Mouse (Mus musculus): ENCODE measurements around the gene Cic.

Cic gene

DNA sequence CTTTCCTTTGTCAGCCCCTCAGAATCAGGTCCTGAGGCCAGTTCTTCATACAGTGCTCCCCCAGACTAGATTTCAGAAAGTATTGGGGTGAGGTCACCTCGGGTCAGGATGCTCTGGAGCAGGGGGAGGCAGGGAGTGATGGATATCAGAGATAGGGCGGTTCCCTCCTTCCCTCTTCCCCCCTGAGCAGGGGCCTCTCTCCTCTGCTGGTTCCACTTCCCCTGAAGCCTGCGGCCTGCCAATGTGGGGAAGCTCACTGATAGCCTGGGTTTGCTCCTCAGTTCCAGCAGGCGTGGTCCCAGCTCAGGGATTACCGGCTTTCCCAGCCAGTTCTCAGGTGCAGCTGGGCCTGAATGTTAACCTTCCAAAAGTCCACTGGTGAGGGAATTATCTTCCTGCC is 16.1 kb downstream of the Cic start:
- DNase-seq: no peak

DNA sequence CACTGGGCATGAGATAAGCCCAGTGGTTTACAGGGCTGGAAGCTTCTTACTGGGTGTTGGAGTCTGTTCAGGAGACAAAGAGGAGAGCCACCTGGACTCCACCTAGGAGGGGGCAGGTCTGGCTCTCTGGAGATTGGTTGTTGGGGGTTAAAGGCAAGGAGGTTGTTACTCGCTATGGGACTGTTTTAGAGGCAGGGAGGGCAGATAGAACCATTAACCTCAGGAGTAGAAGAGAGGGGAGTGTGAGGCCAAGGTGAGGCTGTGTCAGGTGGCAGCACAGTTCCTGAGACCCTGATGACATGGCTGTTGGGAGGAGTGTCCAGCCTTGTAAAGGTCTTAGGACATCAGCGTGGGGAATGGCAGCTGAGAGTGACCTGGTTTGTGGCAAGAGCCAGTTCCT is 16.7 kb downstream of the Cic start:
- DNase-seq: no peak

DNA sequence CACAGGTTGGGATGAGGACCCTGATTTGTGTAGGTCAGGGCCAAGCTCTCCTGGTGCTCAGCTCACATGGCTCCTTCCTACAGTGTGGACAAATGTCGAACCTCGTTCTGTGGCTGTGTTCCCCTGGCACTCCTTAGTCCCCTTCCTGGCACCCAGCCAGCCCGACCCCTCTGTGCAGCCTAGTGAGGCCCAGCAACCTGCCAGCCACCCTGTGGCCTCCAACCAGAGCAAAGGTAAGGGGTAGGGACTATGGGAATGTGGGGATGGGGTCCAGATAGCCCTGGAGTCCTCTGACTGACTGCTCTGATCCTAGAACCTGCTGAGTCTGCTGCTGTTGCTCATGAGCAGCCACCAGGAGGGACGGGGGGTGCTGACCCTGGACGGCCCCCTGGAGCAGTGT is 17.3 kb downstream of the Cic start:
- no peak for DNase-seq

DNA sequence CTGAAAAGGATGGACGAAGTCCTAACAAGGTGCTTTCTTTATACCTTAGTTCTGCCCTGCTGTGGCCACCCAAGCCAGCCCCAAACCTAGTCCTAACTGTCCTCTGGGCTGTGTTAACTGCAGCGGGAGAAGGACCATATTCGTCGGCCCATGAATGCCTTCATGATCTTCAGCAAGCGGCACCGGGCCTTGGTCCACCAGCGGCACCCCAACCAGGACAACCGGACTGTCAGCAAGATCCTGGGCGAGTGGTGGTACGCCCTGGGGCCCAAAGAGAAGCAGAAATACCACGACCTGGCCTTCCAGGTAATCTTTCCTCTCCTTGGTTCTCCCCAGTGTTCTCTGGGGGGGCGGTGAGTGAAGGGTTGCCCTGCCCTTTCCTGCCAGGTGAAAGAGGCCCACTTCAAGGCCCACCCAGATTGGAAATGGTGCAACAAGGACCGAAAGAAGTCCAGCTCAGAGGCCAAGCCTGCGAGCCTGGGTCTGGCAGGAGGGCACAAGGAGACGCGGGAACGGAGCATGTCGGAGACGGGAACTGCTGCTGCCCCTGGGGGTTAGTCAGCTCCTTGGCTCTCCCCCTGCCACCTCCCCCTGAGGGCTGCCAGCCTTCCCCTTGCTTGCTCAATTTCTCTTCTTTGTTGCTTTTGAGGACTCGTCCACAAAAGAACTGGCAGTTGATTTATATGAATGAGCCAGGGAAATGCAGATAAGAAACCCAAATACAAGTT is 18.2 kb downstream of the Cic start:
- DNase-seq: no peak

DNA sequence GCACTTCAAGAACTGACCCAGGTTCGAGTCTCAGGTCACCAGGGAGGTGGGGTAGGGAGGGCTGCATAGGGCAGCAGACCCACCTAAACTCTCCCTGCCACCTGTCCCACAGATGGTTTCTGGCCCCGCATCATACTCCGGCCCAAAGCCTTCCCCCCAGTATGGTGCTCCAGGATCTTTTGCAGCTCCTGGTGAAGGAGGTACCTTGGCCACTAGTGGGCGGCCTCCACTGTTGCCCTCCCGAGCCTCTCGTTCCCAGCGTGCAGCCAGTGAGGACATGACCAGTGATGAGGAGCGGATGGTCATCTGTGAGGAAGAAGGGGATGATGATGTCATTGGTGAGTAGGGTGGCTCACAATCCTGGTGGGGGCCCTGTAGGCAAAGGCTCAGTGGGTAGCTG is 19.5 kb downstream of the Cic start:
- DNase-seq: no peak

DNA sequence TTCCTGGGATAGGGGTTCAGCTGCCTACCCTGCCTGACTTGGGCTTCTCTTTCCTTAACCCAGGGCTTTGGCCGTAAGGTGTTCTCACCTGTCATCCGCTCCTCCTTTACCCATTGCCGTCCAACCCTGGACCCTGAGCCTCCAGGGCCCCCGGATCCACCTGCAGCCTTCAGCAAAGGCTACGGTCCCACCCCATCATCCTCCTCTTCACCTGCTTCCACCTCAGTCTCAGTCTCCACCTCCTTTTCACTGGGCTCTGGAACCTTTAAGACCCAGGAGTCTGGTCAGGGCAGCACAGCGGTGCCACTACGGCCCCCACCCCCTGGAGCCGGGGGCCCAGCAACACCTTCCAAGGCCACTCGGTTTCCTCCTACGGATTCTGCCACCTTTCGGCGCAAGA is 20.5 kb downstream of the Cic start:
- no peak for DNase-seq

DNA sequence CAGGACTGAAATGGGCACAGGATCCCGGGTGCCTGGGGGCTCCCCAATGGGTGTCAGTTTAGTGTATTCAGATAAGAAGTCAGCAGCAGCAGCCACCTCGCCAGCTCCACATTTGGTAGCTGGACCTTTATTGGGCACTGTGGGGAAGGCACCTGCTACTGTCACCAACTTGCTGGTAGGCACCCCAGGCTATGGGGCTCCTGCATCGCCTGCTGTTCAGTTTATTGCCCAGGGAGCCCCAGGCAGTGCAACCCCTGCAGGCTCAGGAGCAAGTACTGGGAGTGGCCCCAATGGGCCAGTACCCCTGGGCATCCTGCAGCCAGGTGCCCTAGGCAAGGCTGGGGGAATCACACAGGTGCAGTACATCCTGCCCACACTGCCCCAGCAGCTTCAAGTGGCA is 21.2 kb downstream of the Cic start:
- DNase-seq: no peak

DNA sequence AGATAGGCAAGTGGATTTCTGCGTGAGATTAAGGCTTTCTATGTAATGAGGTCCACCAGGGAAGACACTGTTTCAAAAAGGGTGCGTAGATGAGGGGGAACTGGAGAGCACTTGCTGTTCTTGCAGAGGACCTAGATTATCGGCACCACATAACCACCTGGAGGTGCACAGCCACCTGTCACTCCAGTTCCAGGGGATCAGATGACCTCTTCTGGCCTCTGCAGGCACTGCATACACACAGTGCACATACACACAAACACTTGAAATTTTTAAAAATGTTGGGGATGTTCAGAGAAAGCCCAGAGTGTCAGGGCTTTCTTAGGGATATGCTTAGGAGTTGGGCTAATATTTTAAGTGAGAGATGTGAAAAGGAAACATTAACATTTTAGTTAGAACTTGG is 22.4 kb downstream of the Cic start:
- no peak for DNase-seq

DNA sequence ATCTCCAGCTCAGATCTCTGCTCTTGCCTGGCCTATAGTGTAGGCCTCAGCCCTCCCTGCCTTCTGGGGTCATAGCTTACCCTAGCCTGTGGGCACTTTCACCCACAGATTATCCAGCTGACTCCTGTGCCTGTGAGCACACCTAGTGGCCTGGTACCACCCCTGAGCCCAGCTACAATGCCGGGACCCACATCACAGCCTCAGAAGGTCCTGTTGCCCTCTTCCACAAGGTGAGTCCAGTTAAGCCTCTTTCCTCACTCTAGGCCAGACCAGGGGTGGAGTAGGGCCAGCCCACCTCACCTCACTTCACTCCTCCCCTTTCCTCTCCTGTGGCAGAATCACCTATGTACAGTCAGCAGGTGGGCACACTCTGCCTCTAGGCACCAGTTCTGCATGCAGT is 23.0 kb downstream of the Cic start:
- DNase-seq: peak in 1 of 2 experiments; percentile 3

DNA sequence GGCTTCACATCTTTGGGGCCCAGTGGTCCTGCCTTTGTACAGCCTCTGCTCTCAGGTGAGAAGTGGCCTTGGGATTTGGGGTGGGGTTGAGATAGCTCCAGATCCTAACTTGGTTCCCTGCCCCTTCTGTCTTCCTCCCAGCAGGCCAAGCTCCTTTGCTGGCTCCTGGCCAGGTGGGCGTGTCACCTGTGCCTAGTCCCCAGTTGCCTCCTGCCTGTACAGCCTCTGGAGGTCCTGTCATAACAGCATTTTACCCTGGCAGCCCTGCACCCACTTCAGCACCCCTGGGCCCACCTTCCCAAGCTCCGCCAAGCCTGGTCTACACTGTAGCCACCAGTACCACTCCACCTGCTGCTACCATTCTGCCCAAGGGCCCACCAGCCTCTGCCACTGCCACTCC is 23.4 kb downstream of the Cic start:
- peak; percentile 46 to 60 for DNase-seq

DNA sequence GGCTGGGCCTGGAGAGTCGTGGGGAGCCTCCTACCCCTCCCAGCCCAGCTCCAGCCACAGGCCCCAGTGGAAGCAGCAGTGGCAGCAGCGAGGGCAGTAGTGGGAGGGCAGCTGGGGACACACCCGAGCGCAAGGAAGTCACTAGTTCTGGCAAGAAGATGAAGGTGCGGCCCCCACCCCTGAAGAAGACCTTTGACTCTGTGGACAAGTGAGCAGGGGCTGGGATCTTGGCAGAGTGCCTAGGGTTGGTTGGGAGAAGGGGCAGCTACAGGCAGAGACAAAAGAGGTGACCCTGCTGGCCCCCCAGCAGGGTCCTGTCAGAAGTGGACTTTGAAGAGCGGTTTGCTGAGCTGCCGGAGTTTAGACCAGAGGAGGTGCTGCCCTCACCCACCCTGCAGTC is 24.6 kb downstream of the Cic start:
- peak in 1 of 2 experiments; percentile 3 for DNase-seq

DNA sequence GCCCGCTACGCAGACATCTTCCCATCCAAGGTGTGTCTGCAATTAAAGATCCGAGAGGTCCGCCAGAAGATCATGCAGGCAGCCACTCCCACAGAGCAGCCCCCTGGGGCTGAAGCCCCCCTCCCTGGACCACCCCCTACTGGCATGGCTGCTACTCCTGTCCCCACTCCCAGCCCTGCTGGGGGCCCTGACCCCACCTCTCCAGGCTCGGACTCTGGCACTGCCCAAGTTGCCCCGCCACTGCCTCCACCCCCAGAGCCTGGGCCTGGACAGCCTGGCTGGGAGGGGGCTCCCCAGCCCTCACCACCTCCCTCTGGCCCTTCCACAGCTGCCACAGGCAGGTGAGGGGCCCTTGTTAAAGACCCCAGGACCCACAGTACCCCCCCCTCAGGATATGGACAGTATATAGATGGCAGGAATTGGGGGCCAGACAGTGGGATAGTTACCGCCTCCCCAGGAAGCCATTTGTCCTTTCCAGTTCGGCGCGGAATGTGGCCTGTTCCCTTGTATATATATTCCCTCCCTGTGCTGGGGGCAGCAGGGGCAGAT is 25.8 kb downstream of the Cic start:
- peak in 1 of 2 experiments; percentile 3 for DNase-seq

DNA sequence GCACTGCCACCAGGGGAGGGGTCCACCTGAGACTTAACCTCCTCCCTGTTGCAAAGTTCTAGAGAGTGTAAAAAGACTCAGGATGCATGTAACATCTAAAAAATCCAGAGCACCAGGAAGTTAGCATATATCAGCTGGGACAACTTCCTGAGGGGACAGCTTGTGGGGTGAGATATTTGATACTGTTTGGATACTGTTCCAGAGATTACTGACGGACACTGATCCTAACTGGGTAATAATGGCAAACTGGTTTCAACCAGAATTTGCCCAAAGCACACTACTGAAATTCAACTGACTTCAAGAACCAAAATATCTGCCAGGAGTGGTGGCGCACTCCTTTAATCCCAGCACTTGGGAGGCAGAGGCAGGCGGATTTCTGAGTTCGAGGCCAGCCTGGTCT is 27.0 kb downstream of the Cic start:
- DNase-seq: no peak

DNA sequence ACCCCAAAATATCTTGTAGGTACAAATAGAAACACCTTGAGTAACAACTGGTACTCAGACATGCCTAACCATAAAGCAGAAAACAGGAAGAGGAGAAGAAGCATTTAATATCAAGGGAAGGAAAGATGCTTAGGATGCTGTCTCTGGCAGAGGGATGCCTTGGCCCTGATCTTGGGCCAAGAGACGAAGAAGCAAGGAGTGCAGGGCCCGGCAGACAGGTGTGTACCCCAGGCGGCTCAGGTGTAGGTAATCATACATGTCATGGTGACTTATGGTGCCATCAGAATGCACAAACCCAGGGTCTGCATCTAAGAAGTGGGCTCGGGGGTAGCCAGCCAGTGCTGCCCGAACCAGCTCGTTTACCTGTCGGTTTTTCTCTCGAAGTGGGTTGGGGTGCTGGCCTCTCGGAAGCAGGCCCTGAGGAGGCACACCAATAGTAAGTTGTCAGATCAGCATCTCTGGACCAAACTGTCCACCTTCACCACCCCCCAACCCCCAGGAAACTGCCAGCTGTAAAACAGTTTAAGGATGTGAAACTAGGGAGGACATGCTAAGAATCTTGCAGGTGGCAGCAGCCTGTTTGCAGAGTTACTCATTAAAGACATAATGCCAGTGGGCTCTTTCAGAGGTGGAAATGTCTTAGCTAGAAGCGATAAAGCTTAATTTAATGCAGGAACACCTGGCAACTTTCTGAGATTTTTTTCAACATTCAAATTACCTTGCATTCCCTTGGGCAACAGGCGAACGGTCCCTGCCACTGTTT is 27.6 kb downstream of the Cic start:
- no peak for DNase-seq

DNA sequence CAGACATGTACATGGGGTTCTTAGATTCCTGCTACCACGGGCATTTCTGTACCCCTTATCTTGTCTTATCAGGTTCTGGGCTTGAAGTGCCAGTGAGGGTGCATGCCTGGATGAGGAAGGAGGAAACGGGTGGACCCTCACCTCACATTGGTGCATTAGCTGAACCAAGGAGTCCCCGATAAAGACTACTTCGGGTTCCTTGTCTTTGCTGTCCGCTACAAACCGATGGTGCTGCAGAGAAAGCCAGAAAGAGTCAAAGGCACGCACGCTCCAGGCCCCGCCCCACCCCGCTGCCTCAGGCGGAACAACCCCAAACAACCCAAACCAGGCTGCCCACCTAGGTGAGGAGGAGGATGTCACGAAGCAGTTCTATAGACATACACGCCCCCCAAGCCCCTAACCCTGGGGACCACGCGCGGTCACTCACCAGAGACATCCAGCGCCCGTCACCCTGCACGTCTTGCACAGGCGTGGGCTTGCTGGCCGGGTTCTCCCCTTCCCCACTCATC is 29.5 kb downstream of the Cic start:
- peak in 1 of 2 experiments; percentile 33 for DNase-seq

DNA sequence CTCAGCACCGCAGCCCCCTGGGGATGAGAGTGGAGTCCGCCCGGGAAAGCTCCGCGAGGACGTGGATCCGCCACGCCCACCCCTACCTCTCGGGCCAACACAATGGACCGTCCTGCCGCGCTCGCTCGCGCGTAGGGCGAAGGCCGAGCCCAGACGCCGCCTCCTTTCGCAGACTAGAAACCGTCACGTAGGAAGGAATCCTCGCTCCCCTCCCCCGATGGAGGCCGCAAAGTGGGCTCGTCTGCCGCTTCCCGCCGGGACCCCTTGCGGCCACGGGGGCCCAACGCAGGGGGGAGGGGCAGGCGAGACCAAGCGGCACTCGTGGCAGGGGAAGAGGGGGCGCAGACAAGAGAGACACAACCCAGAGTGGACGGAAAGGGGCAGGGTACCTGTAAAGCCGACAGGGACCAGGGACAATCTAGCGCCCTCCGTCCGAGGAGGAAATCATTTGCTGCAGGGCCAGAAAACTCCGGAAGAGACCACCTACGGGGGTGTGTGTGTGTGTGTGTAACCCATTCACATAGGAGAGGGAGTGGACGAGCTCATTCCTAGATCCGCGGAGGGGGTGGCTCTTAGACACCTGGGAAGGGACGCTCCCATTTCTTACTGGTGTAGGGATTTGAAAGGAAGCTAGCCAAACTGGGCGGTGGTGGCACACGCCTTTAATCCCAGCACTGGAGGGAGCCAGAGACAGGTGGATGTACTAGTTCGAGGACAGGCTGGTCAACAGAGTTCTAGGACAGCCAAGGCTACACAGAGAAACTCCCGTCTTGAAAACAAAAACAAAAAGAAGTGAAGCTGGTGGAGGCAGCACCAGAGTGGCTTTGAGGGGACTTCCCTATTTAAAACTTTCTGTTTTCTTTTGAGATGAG is 30.2 kb downstream of the Cic start, which contains the start of gene Pafah1b3:
Gene Pafah1b3, minus strand, starts transcription at position 533 of the 872 bp plus-strand sequence.
- DNase-seq: peak; percentile 86 to 90

DNA sequence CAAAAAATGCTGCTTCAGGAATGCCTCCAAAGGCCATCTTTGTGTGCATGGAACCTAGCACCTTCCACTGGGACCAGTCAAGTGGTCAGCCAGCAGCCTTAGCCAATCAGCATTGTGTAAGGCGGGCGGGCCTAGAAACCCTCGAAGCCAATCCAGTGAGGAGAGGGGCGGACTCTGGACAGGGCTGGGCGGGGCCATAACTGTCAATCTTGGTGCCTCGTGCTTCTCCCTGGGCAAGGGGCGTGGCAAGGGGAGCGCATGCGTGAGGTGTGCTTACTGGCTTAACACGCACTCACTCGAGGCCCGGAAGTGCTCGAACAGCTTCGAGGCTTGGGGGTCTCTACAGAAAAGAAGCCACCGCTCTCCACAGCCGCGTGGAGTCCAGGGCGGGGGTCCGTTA is 33.6 kb downstream of the Cic start, which contains the start of gene Prr19:
Gene Prr19, plus strand, starts transcription at position 349 of the 400 bp plus-strand sequence.
- no peak for DNase-seq

DNA sequence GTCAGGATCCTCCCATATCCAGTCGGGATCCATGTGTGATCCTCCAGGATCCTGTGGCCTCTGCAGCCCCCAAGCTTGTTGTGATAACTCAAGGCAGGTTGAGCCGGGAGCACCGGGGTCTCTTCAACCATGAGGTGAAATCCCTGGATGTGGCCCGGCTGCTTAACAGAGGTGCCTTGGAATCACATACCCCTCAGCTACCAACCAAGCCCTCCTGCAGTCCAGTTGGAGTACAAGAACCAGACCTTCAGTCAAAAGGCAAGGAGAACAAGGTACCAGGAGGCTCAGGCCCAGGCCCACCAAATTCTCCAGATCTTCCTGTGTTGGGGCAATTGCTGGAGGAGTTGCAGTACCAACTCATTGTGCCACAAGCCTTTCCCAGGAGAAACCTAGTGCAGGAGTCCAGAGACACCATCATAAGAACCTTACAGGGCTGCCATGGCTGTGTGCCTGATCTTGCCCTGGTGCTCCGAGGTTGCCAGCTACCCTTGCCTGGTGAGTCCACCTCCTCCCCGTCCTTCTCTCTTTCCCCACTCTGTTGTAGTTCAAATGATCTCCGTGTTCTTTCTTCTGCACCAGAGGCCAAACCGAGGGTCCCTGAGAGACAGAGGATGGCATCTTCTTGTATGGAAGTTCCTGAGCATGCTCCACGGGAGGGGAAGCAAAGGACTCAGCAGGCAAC is 35.6 kb downstream of the Cic start:
- DNase-seq: no peak

DNA sequence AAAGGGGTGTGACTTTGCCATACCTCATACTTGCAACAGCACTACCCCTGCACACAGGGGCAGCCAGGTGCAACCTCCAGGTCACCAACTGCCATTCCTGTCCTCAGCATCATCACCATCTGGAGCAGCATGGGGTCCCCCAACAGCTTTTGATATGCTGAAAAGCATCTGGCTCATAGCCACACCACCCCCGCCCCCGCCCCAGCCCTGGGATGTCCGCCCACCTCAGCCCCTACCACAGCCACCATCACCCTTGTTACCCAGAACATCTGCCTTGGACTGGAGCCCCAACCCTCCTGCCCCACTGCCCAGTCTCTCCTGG is 36.1 kb downstream of the Cic start:
- no peak for DNase-seq

DNA sequence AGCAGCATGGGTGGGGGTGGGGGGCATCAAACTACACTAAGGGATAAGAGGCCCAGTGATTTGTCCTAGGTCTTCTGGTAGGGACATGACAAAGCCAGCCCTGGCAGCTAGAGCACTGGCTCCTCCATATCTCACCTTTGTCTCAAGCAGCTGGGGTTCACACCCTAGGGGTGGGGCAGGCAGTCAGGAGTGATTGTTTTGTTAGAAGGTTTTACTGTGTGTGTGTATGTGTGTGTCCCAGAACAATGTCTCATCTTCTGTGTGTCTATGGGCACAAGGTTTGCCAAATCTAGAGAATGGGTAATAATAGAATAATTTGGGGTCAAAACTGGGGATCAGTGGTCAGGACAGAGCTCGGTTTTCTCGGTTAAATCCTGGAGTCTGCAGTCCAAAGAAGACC is 38.0 kb downstream of the Cic start:
- no peak for DNase-seq

DNA sequence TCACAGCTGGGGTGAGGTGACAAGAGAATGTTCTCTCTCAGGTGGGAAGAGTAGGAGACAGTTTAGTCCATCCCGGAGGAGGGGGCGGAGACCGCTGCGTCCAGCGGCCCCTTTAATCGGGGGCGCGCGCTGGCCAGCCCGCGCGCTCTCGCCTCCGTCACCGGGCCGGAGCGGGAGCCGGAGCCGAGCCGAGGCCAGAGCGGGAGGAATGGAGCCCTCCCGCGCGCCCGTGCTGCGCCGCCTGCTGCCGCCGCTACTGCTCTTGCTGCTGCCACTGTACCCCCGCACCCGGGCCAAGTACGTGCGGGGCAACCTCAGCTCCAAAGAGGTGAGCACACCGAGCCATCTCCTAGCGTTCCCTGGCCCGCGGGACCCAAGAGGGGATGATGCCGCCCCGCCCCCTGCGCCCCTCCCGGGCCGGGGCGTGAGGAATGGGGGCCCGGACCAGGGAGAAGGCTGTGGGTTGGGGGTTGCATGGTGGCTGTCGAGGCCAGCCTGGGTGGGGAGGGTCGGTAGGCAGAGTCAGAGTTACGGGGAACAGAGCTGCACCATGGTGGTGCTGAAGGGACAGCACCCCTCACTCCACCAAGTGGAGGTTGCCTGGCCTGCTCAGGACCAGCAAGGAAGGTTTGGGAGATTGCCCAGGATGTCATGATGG is 38.6 kb downstream of the Cic start, which contains the start of gene Tmem145:
Gene Tmem145, plus strand, starts transcription at position 151 of the 658 bp plus-strand sequence.
- DNase-seq: no peak

DNA sequence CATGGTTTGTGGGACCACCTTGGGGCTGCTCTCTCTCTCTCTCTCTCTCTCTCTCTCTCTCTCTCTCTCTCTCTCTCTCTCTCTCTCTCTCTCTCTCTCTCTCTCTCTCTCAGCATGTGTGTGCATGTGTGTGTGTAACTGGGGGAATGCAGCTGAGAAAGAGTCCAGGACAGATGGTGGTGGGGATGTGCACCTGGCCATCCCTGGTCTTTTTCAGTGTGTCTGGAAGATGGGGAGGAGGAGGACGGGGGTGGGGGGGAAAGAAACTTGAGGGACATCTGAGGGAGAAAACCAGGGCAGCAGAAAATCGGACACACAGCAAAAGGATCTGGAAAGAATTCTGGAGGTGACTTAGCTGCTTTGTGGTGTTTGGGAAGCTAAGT is 39.1 kb downstream of the Cic start:
- no peak for DNase-seq
